Mouse (Mus musculus) Muller cell, postnatal 12 days (primary cell): ENCODE results near the gene Crtam.
A peak's percentile ranks its signal among the peaks of the same experiment; 100 is the strongest.

Source experiments
- DNase-seq: peaks from one replicate; pipeline ENCODE4 v3.0.0-alpha.2; 2015; ENCODE audit errors: inconsistent ontology term

The Crtam gene

GRCm38 (mm10) chr9:41007785-41008184, 3.4 kb upstream of the Crtam start:
- DNase-seq: no peak

- no peak for DNase-seq
These were observed 7.2 kb downstream of the Crtam start for GRCm38 (mm10) chr9:40997116-40997779.

GRCm38 (mm10) chr9:40994075-40994474, 10.4 kb downstream of the Crtam start:
- no peak for DNase-seq

- no peak for DNase-seq
These were observed 12.9 kb downstream of the Crtam start for GRCm38 (mm10) chr9:40991511-40991910.

- peak; percentile 37 for DNase-seq
These were observed 14.4 kb downstream of the Crtam start for GRCm38 (mm10) chr9:40989940-40990588.

GRCm38 (mm10) chr9:40984313-40984712, 20.1 kb downstream of the Crtam start:
- no peak for DNase-seq

GRCm38 (mm10) chr9:40983758-40984157, 20.7 kb downstream of the Crtam start:
- DNase-seq: no peak

- DNase-seq: no peak
These were observed 21.9 kb downstream of the Crtam start for GRCm38 (mm10) chr9:40982480-40982879.

- DNase-seq: no peak
These were observed 30.2 kb downstream of the Crtam start for GRCm38 (mm10) chr9:40974042-40974801.

GRCm38 (mm10) chr9:40964418-40964714, 40.1 kb downstream of the Crtam start:
- DNase-seq: no peak

GRCm38 (mm10) chr9:40963586-40964417, 40.6 kb downstream of the Crtam start, which contains the start of gene Jhy:
Gene Jhy (minus strand): TSS chr9:40964118.
- DNase-seq: peak; percentile 33

- no peak for DNase-seq
These were observed 43.0 kb downstream of the Crtam start for GRCm38 (mm10) chr9:40961401-40961800.

GRCm38 (mm10) chr9:40949039-40949615, 55.3 kb downstream of the Crtam start:
- DNase-seq: no peak

- no peak for DNase-seq
These were observed 56.0 kb downstream of the Crtam start for GRCm38 (mm10) chr9:40948473-40948872.

GRCm38 (mm10) chr9:40947131-40947530, 57.3 kb downstream of the Crtam start:
- no peak for DNase-seq

- peak; percentile 15 for DNase-seq
These were observed 67.0 kb downstream of the Crtam start for GRCm38 (mm10) chr9:40937425-40937824.

- peak; percentile 77 for DNase-seq
These were observed 71.1 kb downstream of the Crtam start for GRCm38 (mm10) chr9:40933323-40933722.

- no peak for DNase-seq
These were observed 77.0 kb downstream of the Crtam start for GRCm38 (mm10) chr9:40927351-40927980.
